Mouse (Mus musculus) activated CD4-positive, CD25-positive, alpha-beta regulatory T cell, adult 9 weeks (primary cell): ENCODE results near the gene Letmd1. TPM values are rescaled to one million over a fixed set of nuclear protein-coding genes. Genes with fewer than 3 reads are reported as not detected.

Experiments
- polyA plus RNA-seq: library from polyadenylated mRNA; unstranded; fragments of 100-300 nt; shearing (Covaris generic); gene quantifications from one replicate; pipeline ENCODE4 v1.2.1, GENCODE M21; 2017

Letmd1 gene
- 40.3 TPM for polyA plus RNA-seq

DNA sequence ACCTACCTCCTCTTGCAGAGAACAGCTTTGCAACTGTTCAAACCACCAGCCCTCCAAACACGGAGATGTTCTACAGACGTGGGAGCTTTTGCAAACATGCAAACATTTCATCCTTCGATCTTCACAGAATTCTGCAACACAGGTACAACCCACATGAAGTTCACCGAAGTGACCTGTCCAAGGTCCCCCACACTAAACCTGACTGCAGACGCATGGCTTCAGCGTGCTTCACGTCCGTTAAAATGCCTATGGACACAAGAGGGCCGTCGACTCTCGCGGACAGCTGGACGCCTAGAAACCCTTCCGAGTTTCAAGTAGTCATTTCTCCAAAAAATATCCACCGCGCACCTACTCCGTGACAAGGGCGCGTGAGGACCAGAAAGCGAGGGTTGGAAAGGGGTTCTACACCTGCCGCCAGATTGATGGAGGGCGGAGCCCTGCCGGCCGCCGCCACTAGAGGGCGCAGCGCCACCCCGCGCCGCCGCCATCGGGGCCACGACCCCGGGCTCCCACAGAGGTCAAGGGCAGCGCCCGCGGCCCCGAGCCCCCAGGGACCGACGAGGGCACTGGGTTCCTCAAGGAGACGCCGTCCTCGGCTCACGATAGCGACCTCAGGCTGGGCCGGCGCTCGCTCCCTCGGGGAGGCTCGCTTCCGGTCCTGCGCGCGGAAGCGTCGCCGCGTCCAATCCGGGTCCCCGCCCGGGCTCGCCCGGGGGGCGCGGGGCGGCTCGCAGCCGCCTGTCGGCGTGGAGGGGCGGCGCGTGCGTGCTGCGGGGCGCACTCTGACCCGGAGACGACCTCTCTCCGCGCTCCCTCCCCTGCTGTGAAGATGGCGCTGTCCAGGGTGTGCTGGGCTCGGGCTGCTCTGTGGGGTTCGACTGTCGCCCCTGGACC, at the start of gene Letmd1:
Letmd1 (plus strand) TSS at position 729 of the 894 bp plus-strand sequence.

DNA sequence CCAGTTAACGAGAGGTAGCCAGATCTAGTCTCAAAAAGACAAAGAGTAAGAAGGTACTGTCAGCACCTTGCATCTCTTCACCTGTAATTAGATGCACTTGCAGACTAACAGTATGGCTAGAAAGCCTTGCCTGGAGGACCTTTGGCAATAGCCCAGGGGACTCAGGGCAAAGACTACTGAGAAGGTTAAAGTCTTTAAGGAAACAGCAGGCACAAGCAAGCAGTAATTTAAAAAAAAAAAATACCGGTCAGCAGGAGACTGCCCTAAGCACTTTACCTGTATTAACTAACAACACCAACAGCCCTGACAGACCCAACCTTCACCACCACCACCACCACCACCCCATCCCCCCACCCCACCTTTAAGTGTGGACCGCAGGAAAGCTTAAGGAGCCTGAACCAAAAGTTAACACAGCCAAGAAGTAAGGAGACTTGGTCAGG, 47.0 kb upstream of the Letmd1 start, which contains the start of gene Gm5475:
Gm5475 (plus strand) TSS at position 390 of the 440 bp plus-strand sequence.

DNA sequence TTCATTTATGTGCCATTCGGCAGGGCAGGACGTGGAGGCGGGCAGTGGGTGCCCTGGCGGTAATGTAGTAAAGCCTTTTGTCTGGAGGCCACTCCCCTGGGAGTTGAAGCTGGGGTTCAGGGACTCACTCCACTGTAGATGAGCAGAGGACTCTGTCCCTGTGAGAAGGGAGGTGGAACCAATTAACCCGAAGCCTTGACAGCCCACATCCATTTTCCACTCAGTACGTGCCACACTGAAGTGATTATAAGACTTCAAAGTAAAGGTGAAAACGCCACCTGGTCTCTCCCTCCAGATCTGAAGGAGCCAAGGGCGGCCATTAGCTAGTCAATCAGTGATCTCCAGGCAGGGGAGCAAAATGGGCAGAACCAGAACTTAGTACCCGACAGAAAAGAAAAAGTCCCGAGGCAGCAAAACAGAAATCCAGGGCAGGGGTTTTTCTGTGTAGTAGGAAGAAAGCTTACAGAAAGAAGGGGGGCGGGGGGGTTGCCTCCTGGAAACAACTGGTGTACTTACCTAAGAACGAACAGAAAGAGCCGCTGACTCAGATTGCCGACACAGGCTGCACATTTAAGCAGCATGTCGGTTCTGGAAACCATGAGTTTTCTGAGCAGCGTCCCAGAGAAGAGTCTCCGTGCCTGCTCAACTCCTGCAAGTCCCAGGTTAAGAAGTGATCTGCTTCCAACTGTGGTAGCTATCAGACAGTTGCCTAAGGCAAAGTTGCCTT, 44.3 kb upstream of the Letmd1 start, which contains the start of gene Slc11a2:
Slc11a2 (minus strand) TSS at position 677 of the 727 bp plus-strand sequence.

DNA sequence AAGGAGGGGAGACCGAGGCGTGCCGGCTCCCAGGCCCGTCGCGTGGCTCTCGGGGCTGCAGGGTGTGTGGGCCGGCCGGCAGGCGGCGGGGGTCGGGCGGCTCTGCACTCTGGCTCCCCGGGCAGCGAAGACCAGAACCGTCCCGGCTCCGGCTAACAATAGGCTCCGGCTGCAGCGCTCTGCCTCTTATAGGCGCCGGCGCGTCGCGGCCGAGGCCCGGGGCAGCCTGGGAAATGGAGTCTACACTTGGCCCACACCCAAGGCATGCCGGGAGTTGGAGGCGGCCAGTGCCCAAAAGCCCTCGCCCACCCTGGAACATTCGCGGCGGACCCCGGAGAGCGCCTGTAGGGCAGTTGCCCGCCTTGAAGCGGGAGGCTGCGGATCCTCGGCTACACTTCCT, 26.3 kb downstream of the Letmd1 start, which contains the start of gene Csrnp2:
Csrnp2 (minus strand) TSS at position 387 of the 400 bp plus-strand sequence.

Other genes starting within 250 kb of the Letmd1 start
- 30.8 TPM for gene Atf1, start 241.2 kb upstream of the Letmd1 start, polyA plus RNA-seq
- gene Tmprss12, start 188.2 kb upstream of the Letmd1 start, polyA plus RNA-seq, result not detected
- 10.3 TPM for gene Mettl7a1, start 164.9 kb upstream of the Letmd1 start, polyA plus RNA-seq
- not detected for gene Mettl7a3, start 134.1 kb upstream of the Letmd1 start, polyA plus RNA-seq
- not detected for gene Methig1, start 115.9 kb upstream of the Letmd1 start, polyA plus RNA-seq
- gene Mettl7a2, start 115.8 kb upstream of the Letmd1 start, polyA plus RNA-seq, result not detected
- not detected for gene Higd1c, start 104.5 kb upstream of the Letmd1 start, polyA plus RNA-seq
- gene Gm5475, start 46.9 kb upstream of the Letmd1 start, polyA plus RNA-seq, result not detected
- gene Slc11a2, start 44.0 kb upstream of the Letmd1 start, polyA plus RNA-seq, result 37.1 TPM
- gene Csrnp2, start 26.5 kb downstream of the Letmd1 start, polyA plus RNA-seq, result 3.2 TPM
- 8.3 TPM for gene Tfcp2, start 83.0 kb downstream of the Letmd1 start, polyA plus RNA-seq
- 5.1 TPM for gene Pou6f1, start 131.0 kb downstream of the Letmd1 start, polyA plus RNA-seq
- gene Dazap2, start 146.3 kb downstream of the Letmd1 start, polyA plus RNA-seq, result 544 TPM
- 0.53 TPM for gene Smagp, start 167.9 kb downstream of the Letmd1 start, polyA plus RNA-seq
- 759 TPM for gene Bin2, start 200.5 kb downstream of the Letmd1 start, polyA plus RNA-seq
- 9.6 TPM for gene Cela1, start 218.9 kb downstream of the Letmd1 start, polyA plus RNA-seq